Mouse (Mus musculus): Measurements from ENCODE around the gene Pik3cb. TPM values are rescaled to one million over a fixed set of nuclear protein-coding genes. Genes with fewer than 3 reads are reported as not detected.

Pik3cb gene
- polyA plus RNA-seq, 1 experiment from 2014 or later = 1.8 TPM

GRCm38 (mm10) chr9:99158203-99158632 lies 17.8 kb upstream of the Pik3cb start:
- ATAC-seq (ENCODE audit: low read depth) = no peak
- WGBS (ENCODE audit: insufficient replicate concordance) = 24% methylated on average over 7 of the region's 7 CpGs

GRCm38 (mm10) chr9:99153655-99154054 lies 13.2 kb upstream of the Pik3cb start:
- no peak overlapping the region for H3K9ac ChIP-seq (ENCODE audit: low read depth, low read length)
- H3K4me2 ChIP-seq (ENCODE audit: low read depth, low read length) = no peak overlapping the region
- 69% methylated on average over 3 of the region's 3 CpGs for WGBS (ENCODE audit: insufficient replicate concordance)
- no peak overlapping the region for H3K27ac ChIP-seq (ENCODE audit: low read length)
- H3K9me3 ChIP-seq (replicated peaks; ENCODE audit: control insufficient read depth, low read length) = no peaks in the 10 kb centered on the region
- H3K27me3 ChIP-seq (ENCODE audit: control insufficient read depth, insufficient read depth, low read depth, low read length) = no peaks in the 10 kb centered on the region
- ATAC-seq (ENCODE audit: low read depth) = no peak
- no peak overlapping the region for H3K4me3 ChIP-seq (ENCODE audit: low read depth, low read length)
- H3K36me3 ChIP-seq (ENCODE audit: control insufficient read depth, insufficient read depth) = no peaks in the 10 kb centered on the region
- H3K4me1 ChIP-seq (ENCODE audit: control insufficient read depth, low read depth, low read length) = peaks cover 7% of the 10 kb centered on the region

More at GRCm38 (mm10) chr9:99158203-99158632, 17.8 kb upstream of the Pik3cb start:
- Histone ChIP-seq H3K4me3 (ENCODE audit: low read depth, low read length) (no peak overlapping the region), H3K4me2 (ENCODE audit: low read depth, low read length) (no peak overlapping the region), H3K9me3 (replicated peaks; ENCODE audit: control insufficient read depth, low read length) (no peaks in the 10 kb centered on the region), H3K36me3 (ENCODE audit: control insufficient read depth, insufficient read depth) (no peaks in the 10 kb centered on the region), H3K27ac (ENCODE audit: low read length) (no peak overlapping the region), H3K9ac (ENCODE audit: low read depth, low read length) (no peak overlapping the region), H3K4me1 (ENCODE audit: control insufficient read depth, low read depth, low read length) (peaks cover 25% of the 10 kb centered on the region), H3K27me3 (ENCODE audit: control insufficient read depth, insufficient read depth, low read depth, low read length) (no peaks in the 10 kb centered on the region)

GRCm38 (mm10) chr9:99152699-99153490 lies 12.5 kb upstream of the Pik3cb start:
- H3K36me3 ChIP-seq (ENCODE audit: control insufficient read depth, insufficient read depth) = no peaks in the 10 kb centered on the region
- H3K27ac ChIP-seq (ENCODE audit: low read length) = no peak overlapping the region
- no peak overlapping the region for H3K9ac ChIP-seq (ENCODE audit: low read depth, low read length)
- H3K9me3 ChIP-seq (replicated peaks; ENCODE audit: control insufficient read depth, low read length) = no peaks in the 10 kb centered on the region
- WGBS (ENCODE audit: insufficient replicate concordance) = 35% methylated on average over 9 of the region's 9 CpGs
- no peak for ATAC-seq (ENCODE audit: low read depth)
- H3K27me3 ChIP-seq (ENCODE audit: control insufficient read depth, insufficient read depth, low read depth, low read length) = no peaks in the 10 kb centered on the region
- H3K4me3 ChIP-seq (ENCODE audit: low read depth, low read length) = no peak overlapping the region
- H3K4me2 ChIP-seq (ENCODE audit: low read depth, low read length) = no peak overlapping the region
- H3K4me1 ChIP-seq (ENCODE audit: control insufficient read depth, low read depth, low read length) = no peaks in the 10 kb centered on the region

GRCm38 (mm10) chr9:99146855-99147735 lies 6.7 kb upstream of the Pik3cb start:
- 74% methylated on average over 27 of the region's 27 CpGs for WGBS (ENCODE audit: insufficient replicate concordance)
- Histone ChIP-seq H3K27me3 (ENCODE audit: control insufficient read depth, insufficient read depth, low read depth, low read length) (no peaks in the 10 kb centered on the region), H3K4me2 (ENCODE audit: low read depth, low read length) (no peak overlapping the region), H3K4me1 (ENCODE audit: control insufficient read depth, low read depth, low read length) (peaks cover 4% of the 10 kb centered on the region; the same call in 1 of the 2 replicates), H3K27ac (ENCODE audit: low read length) (no peak overlapping the region), H3K9me3 (replicated peaks; ENCODE audit: control insufficient read depth, low read length) (no peaks in the 10 kb centered on the region), H3K9ac (ENCODE audit: low read depth, low read length) (no peak overlapping the region), H3K4me3 (ENCODE audit: low read depth, low read length) (no peak overlapping the region), H3K36me3 (ENCODE audit: control insufficient read depth, insufficient read depth) (no peaks in the 10 kb centered on the region)
- peak; percentile 50; the same call in 1 of the 2 replicates for ATAC-seq (ENCODE audit: low read depth)

GRCm38 (mm10) chr9:99145756-99146155 lies 5.3 kb upstream of the Pik3cb start:
- 56% methylated on average over 6 of the region's 6 CpGs for WGBS (ENCODE audit: insufficient replicate concordance)
- Histone ChIP-seq H3K9ac (ENCODE audit: low read depth, low read length) (no peak overlapping the region), H3K27me3 (ENCODE audit: control insufficient read depth, insufficient read depth, low read depth, low read length) (no peaks in the 10 kb centered on the region), H3K36me3 (ENCODE audit: control insufficient read depth, insufficient read depth) (no peaks in the 10 kb centered on the region), H3K4me3 (ENCODE audit: low read depth, low read length) (no peak overlapping the region), H3K9me3 (replicated peaks; ENCODE audit: control insufficient read depth, low read length) (no peaks in the 10 kb centered on the region), H3K4me1 (ENCODE audit: control insufficient read depth, low read depth, low read length) (peaks cover 17% of the 10 kb centered on the region), H3K27ac (ENCODE audit: low read length) (no peak overlapping the region), H3K4me2 (ENCODE audit: low read depth, low read length) (no peak overlapping the region)
- ATAC-seq (ENCODE audit: low read depth) = no peak

GRCm38 (mm10) chr9:99144416-99144989 lies 4.1 kb upstream of the Pik3cb start:
- no peak overlapping the region for H3K4me3 ChIP-seq (ENCODE audit: low read depth, low read length)
- no peaks in the 10 kb centered on the region for H3K27me3 ChIP-seq (ENCODE audit: control insufficient read depth, insufficient read depth, low read depth, low read length)
- H3K27ac ChIP-seq (ENCODE audit: low read length) = no peak overlapping the region
- no peaks in the 10 kb centered on the region for H3K9me3 ChIP-seq (replicated peaks; ENCODE audit: control insufficient read depth, low read length)
- no peak overlapping the region for H3K9ac ChIP-seq (ENCODE audit: low read depth, low read length)
- H3K4me1 ChIP-seq (ENCODE audit: control insufficient read depth, low read depth, low read length) = peaks cover 20% of the 10 kb centered on the region
- no peak for ATAC-seq (ENCODE audit: low read depth)
- no peaks in the 10 kb centered on the region for H3K36me3 ChIP-seq (ENCODE audit: control insufficient read depth, insufficient read depth)
- no peak overlapping the region for H3K4me2 ChIP-seq (ENCODE audit: low read depth, low read length)
- WGBS (ENCODE audit: insufficient replicate concordance) = 53% methylated on average over 7 of the region's 7 CpGs

- H3K36me3 ChIP-seq (ENCODE audit: control insufficient read depth, insufficient read depth) = no peaks in the 10 kb centered on the region
- 21% methylated on average over 8 of the region's 8 CpGs for WGBS (ENCODE audit: insufficient replicate concordance)
- H3K4me2 ChIP-seq (ENCODE audit: low read depth, low read length) = peak overlapping the region; percentile 97
- no peaks in the 10 kb centered on the region for H3K9me3 ChIP-seq (replicated peaks; ENCODE audit: control insufficient read depth, low read length)
- peak overlapping the region; percentile 13; the same call in 1 of the 2 replicates for H3K9ac ChIP-seq (ENCODE audit: low read depth, low read length)
- peak overlapping the region; percentile 42 for H3K27ac ChIP-seq (ENCODE audit: low read length)
- peaks cover 34% of the 10 kb centered on the region for H3K4me1 ChIP-seq (ENCODE audit: control insufficient read depth, low read depth, low read length)
- H3K27me3 ChIP-seq (ENCODE audit: control insufficient read depth, insufficient read depth, low read depth, low read length) = no peaks in the 10 kb centered on the region
- peak overlapping the region; percentile 23 for H3K4me3 ChIP-seq (ENCODE audit: low read depth, low read length)
- peak; percentile 20 for ATAC-seq (ENCODE audit: low read depth)
Observed at GRCm38 (mm10) chr9:99141618-99142017, 1.2 kb upstream of the Pik3cb start.

GRCm38 (mm10) chr9:99141171-99141570 lies 750 bp upstream of the Pik3cb start:
- H3K4me3 ChIP-seq (ENCODE audit: low read depth, low read length) = peak overlapping the region; percentile 87
- peak overlapping the region; percentile 97 for H3K4me2 ChIP-seq (ENCODE audit: low read depth, low read length)
- H3K4me1 ChIP-seq (ENCODE audit: control insufficient read depth, low read depth, low read length) = peaks cover 34% of the 10 kb centered on the region
- 23% methylated on average over 3 of the region's 3 CpGs for WGBS (ENCODE audit: insufficient replicate concordance)
- H3K27ac ChIP-seq (ENCODE audit: low read length) = peak overlapping the region; percentile 42
- no peaks in the 10 kb centered on the region for H3K9me3 ChIP-seq (replicated peaks; ENCODE audit: control insufficient read depth, low read length)
- H3K9ac ChIP-seq (ENCODE audit: low read depth, low read length) = peak overlapping the region; percentile 13; the same call in 1 of the 2 replicates
- no peak for ATAC-seq (ENCODE audit: low read depth)
- H3K27me3 ChIP-seq (ENCODE audit: control insufficient read depth, insufficient read depth, low read depth, low read length) = no peaks in the 10 kb centered on the region
- no peaks in the 10 kb centered on the region for H3K36me3 ChIP-seq (ENCODE audit: control insufficient read depth, insufficient read depth)

Data from liver, embryonic 16.5 days (tissue).